ENCODE assay signal across 17 mouse cellular contexts in the genomic region with DNA sequence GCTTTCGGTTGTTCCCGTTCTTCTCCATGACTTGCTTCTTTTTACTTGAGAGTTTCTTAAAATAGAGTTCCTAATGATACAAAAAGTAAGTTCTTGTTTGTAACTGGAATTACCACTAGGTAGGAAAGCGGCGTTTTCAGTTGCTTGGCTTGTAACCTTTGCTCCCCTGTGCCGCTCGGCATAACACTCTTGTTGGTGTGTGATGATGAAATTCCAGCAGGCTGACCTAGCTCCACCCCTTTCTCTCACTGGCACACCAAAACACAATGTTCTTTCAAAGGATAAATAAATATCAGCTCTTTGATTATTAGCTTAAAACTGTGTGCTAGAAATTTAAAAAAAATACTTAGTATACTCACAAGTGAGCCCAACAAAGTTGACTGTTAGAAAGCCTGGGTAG. TPM values are rescaled to one million over a fixed set of nuclear protein-coding genes. Genes with fewer than 3 reads are reported as not detected.
DNase-seq lines count a peak whose midpoint lies in the region; ATAC-seq and TF ChIP-seq lines count a peak whose summit lies in the region.
"Had no signal": no experiment of that assay in that cellular context is flagged by ENCODE, and none has a peak within 500 bp of the region (broad histone marks: within the 10 kb centered on the region; RNA-seq: fewer than 3 reads in every experiment).

No protein-coding gene starts in this region.

- no peak for TF ChIP-seq CTCF in E14TG2a.4 (conservative IDR thresholded peaks at IDR 0.05; ENCODE audit: low read length)
- no peak for TF ChIP-seq CTCF in liver, embryonic 14.5 days (IDR thresholded peaks at IDR 0.05; ENCODE audit: low read depth)

- ATAC-seq in kidney, embryonic 15.5 days (replicated peaks; ENCODE audit: low FRiP score), result no peak
- ATAC-seq in liver, embryonic 14.5 days (ENCODE audit: insufficient read depth), result no peak
- ATAC-seq: midbrain, embryonic 16.5 days had no signal

- no peak for TF ChIP-seq EP300 in liver, embryonic 14.5 days (IDR thresholded peaks at IDR 0.05; ENCODE audit: low read depth)

- H3K36me3 ChIP-seq in kidney, embryonic 15.5 days, result no peaks in the 10 kb centered on the region
- no peaks in the 10 kb centered on the region for H3K36me3 ChIP-seq in E14TG2a.4 (ENCODE audit: insufficient read depth, low read length)
- H3K36me3 ChIP-seq in liver, embryonic 14.5 days (replicated peaks; ENCODE audit: control insufficient read depth, insufficient read depth, low read depth), result peaks cover 3% of the 10 kb centered on the region; the same call in 1 of the 2 replicates
- H3K36me3 ChIP-seq: neural tube, embryonic 12.5 days had no signal

- H3K4me3 ChIP-seq in kidney, embryonic 15.5 days (replicated peaks), result no peak overlapping the region
- peak overlapping the region; percentile 20; the same call in 1 of the 2 replicates for H3K4me3 ChIP-seq in E14TG2a.4 (replicated peaks; ENCODE audit: low read length)
- H3K4me3 ChIP-seq in liver, embryonic 14.5 days (ENCODE audit: insufficient read depth in 1 of 2, low read depth in 2 of 2, low read length in 2 of 2), result peak overlapping the region in 1 of 2 experiments; percentile 4; a peak in 1 of 4 replicates
- H3K4me3 ChIP-seq: megakaryocyte, embryonic 14.5 days; neural tube, embryonic 12.5 days had no signal

- no peak overlapping the region for H3K9ac ChIP-seq in kidney, embryonic 15.5 days
- H3K9ac ChIP-seq in liver, embryonic 14.5 days (replicated peaks), result no peak overlapping the region
- H3K9ac ChIP-seq: neural tube, embryonic 12.5 days had no signal

- WGBS in kidney, embryonic 15.5 days, result 78% methylated on average over 6 of the region's 6 CpGs
- WGBS in liver, embryonic 14.5 days (ENCODE audit: insufficient replicate concordance), result 80% methylated on average over 6 of the region's 6 CpGs

- peak; percentile 37 for DNase-seq in kidney, adult 18-20 months
- peak; percentile 27 for DNase-seq in R1 (ENCODE audit: low read depth, low spot score)
- DNase-seq in liver, embryonic 14.5 days (ENCODE audit: low read depth in 3 of 3, low spot score in 3 of 3), result no peak
- no peak for DNase-seq in cerebellum, adult 11 months
- no peak for DNase-seq in natural killer cell, adult 2 months (ENCODE audit: low spot score in 2 of 2)
- DNase-seq: adrenal gland, postnatal 36 days; cerebellum, postnatal 36 days; gastrocnemius, postnatal 25 days; heart, postnatal 36 days; layer of hippocampus, adult 9-11 months; right cerebral cortex, postnatal 25 days had no signal

- H3K27me3 ChIP-seq in kidney, embryonic 15.5 days, result no peaks in the 10 kb centered on the region
- H3K27me3 ChIP-seq in E14TG2a.4 (ENCODE audit: insufficient read depth, low read length), result 0 out of 2 replicates have a peak, but pooled peaks cover 8% of the 10 kb centered on the region
- H3K27me3 ChIP-seq in liver, embryonic 14.5 days (ENCODE audit: control insufficient read depth, insufficient read depth, low read length), result no peaks in the 10 kb centered on the region
- H3K27me3 ChIP-seq: megakaryocyte, embryonic 14.5 days; neural tube, embryonic 12.5 days had no signal

- H3K4me2 ChIP-seq in kidney, embryonic 15.5 days, result no peak overlapping the region
- H3K4me2 ChIP-seq in liver, embryonic 14.5 days (ENCODE audit: low read depth), result peak overlapping the region; percentile 58; the same call in 1 of the 2 replicates
- H3K4me2 ChIP-seq: heart, embryonic 11.5 days; neural tube, embryonic 12.5 days had no signal

- H3K4me1 ChIP-seq in kidney, embryonic 15.5 days, result peaks cover 30% of the 10 kb centered on the region
- H3K4me1 ChIP-seq in E14TG2a.4 (replicated peaks; ENCODE audit: low read depth, low read length), result peaks cover 79% of the 10 kb centered on the region
- peaks cover 18 to 31% of the 10 kb centered on the region in 2 experiments for H3K4me1 ChIP-seq in liver, embryonic 14.5 days (replicated peaks; ENCODE audit: control insufficient read depth in 2 of 2, insufficient read depth in 2 of 2, low read length in 1 of 2)

- H3K9me3 ChIP-seq in kidney, embryonic 15.5 days (replicated peaks), result no peaks in the 10 kb centered on the region
- no peaks in the 10 kb centered on the region for H3K9me3 ChIP-seq in E14TG2a.4 (ENCODE audit: low read length)
- no peaks in the 10 kb centered on the region for H3K9me3 ChIP-seq in liver, embryonic 14.5 days (ENCODE audit: control insufficient read depth, low read length)
- H3K9me3 ChIP-seq: megakaryocyte, embryonic 14.5 days; neural tube, embryonic 12.5 days had no signal

- no peak overlapping the region for H3K27ac ChIP-seq in kidney, embryonic 15.5 days
- no peak overlapping the region for H3K27ac ChIP-seq in liver, embryonic 14.5 days
- H3K27ac ChIP-seq: neural tube, embryonic 12.5 days had no signal

RNA-seq across cellular contexts. Expression of a gene that starts 17.1 kb away (rescaled TPM):
- 22.5 and 25.3 TPM in 2 replicates for polyA plus RNA-seq in kidney, embryonic 15.5 days (2015; fragmentation: Nextera tagmentation; extraction: Ambion mirVana)
- 7.3 and 8.5 TPM in 2 replicates for polyA plus RNA-seq in liver, embryonic 14.5 days (2012; rRNA removed)
- 21.3 and 29.9 TPM in 2 replicates for polyA plus RNA-seq in liver, embryonic 14.5 days (2014; fragmentation: Nextera tagmentation; extraction: Ambion mirVana)

Comparison
In these comparisons a context has a peak if more than half of its experiments do, and no peak if none do; other contexts are left out.
1. DNase-seq: peak in kidney, adult 18-20 months (single experiment) and R1 (single experiment); none in liver, embryonic 14.5 days (0 of 3), cerebellum, adult 11 months (single experiment) and natural killer cell, adult 2 months (0 of 2).